Mouse (Mus musculus): ENCODE measurements around the gene 4933406M09Rik. TPM values are rescaled to one million over a fixed set of nuclear protein-coding genes. Genes with fewer than 3 reads are reported as not detected.

Gene 4933406M09Rik
- not detected for polyA plus RNA-seq (2014; fragmentation: Illumina TruSeq; extraction: RNeasy Lipid Tissue Mini Kit (QIAGEN cat#74804); ENCODE audit: low read depth, low replicate concordance)

DNA sequence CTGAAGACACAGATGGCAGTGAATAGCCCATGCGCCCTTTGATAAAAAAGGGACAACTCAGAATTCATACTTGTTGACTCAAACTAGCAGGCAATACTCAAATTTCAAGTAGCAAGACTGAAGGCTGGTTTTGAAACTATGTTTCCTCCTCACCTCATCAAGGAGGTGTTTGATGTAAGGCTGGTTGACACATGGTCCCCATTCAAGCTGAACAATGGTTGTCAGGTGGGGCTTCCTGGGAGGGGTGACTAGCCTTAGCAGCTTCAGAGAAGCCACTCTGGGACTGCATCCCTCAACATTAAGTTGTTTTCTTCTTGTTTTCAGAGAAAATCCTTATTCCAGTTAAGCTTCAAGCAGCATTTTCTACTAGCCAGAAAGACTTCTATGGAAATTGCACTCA lies at the start of gene 4933406M09Rik:
TSS of gene 4933406M09Rik (plus strand) at position 275 of the 400 bp plus-strand sequence.

GRCm38 (mm10) chr1:134361857-134362212 lies 23.9 kb upstream of the 4933406M09Rik start, which contains the start of gene Tmem183a:
TSS of gene Tmem183a (minus strand) at chr1:134361979.

GRCm38 (mm10) chr1:134405509-134406413 lies 20.0 kb downstream of the 4933406M09Rik start, which contains the start of gene Cyb5r1:
TSS of gene Cyb5r1 (plus strand) at chr1:134405559.

DNA sequence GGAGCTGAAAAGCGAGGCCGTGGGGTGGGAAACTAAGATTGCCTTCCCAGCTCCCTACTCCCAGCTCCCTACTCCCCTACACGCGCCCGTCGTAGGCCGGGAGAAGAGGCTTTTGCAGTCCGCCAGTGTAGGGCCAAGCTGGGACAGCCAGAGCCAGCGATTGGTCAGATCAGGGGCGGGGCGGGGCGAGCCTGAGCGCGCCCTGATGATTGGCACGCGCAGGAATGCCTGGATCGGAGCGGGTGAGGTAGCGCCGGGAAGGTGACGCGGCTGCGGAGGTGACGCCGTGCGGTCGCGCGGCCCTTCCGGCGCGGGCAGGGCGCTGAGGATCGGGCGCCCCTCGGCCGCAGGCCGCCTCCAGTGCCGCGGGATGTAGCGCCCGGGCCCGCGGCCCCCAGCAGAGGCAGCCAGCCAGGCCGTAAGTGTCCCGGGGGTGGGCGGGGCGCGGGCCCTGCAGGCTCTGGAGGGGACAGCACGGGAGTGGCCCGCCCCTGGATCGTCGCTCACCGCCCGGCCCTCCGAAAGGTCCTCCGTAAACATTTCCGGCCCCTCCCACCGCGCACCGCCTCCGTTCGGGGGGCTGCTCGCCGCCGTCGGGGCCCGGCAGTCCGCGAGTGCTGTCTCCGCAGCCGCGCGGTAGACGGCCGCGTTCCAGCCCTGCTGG lies 29.6 kb downstream of the 4933406M09Rik start, which contains the start of gene Adipor1:
TSS of gene Adipor1 (plus strand) at position 211 of the 664 bp plus-strand sequence.

Other genes starting within 250 kb of the 4933406M09Rik start
- not detected for gene Chil1, start 203.8 kb upstream of the 4933406M09Rik start, polyA plus RNA-seq (2014; fragmentation: Illumina TruSeq; extraction: RNeasy Lipid Tissue Mini Kit (QIAGEN cat#74804); ENCODE audit: low read depth, low replicate concordance)
- gene Mybph, start 192.5 kb upstream of the 4933406M09Rik start, polyA plus RNA-seq (2014; fragmentation: Illumina TruSeq; extraction: RNeasy Lipid Tissue Mini Kit (QIAGEN cat#74804); ENCODE audit: low read depth, low replicate concordance), result not detected
- gene Adora1, start 150.5 kb upstream of the 4933406M09Rik start, polyA plus RNA-seq (2014; fragmentation: Illumina TruSeq; extraction: RNeasy Lipid Tissue Mini Kit (QIAGEN cat#74804); ENCODE audit: low read depth, low replicate concordance), result 0.88 TPM
- gene Myog, start 96.0 kb upstream of the 4933406M09Rik start, polyA plus RNA-seq (2014; fragmentation: Illumina TruSeq; extraction: RNeasy Lipid Tissue Mini Kit (QIAGEN cat#74804); ENCODE audit: low read depth, low replicate concordance), result not detected
- 0.79 TPM for gene Ppfia4, start 53.0 kb upstream of the 4933406M09Rik start, polyA plus RNA-seq (2014; fragmentation: Illumina TruSeq; extraction: RNeasy Lipid Tissue Mini Kit (QIAGEN cat#74804); ENCODE audit: low read depth, low replicate concordance)
- 184 TPM for gene Tmem183a, start 24.0 kb upstream of the 4933406M09Rik start, polyA plus RNA-seq (2014; fragmentation: Illumina TruSeq; extraction: RNeasy Lipid Tissue Mini Kit (QIAGEN cat#74804); ENCODE audit: low read depth, low replicate concordance)
- gene Cyb5r1, start 19.6 kb downstream of the 4933406M09Rik start, polyA plus RNA-seq (2014; fragmentation: Illumina TruSeq; extraction: RNeasy Lipid Tissue Mini Kit (QIAGEN cat#74804); ENCODE audit: low read depth, low replicate concordance), result 8.3 TPM
- 74.6 TPM for gene Adipor1, start 29.4 kb downstream of the 4933406M09Rik start, polyA plus RNA-seq (2014; fragmentation: Illumina TruSeq; extraction: RNeasy Lipid Tissue Mini Kit (QIAGEN cat#74804); ENCODE audit: low read depth, low replicate concordance)
- 25.7 TPM for gene Klhl12, start 69.6 kb downstream of the 4933406M09Rik start, polyA plus RNA-seq (2014; fragmentation: Illumina TruSeq; extraction: RNeasy Lipid Tissue Mini Kit (QIAGEN cat#74804); ENCODE audit: low read depth, low replicate concordance)
- 37.3 TPM for gene Rabif, start 108.7 kb downstream of the 4933406M09Rik start, polyA plus RNA-seq (2014; fragmentation: Illumina TruSeq; extraction: RNeasy Lipid Tissue Mini Kit (QIAGEN cat#74804); ENCODE audit: low read depth, low replicate concordance)
- gene Mgat4e, start 163.7 kb downstream of the 4933406M09Rik start, polyA plus RNA-seq (2014; fragmentation: Illumina TruSeq; extraction: RNeasy Lipid Tissue Mini Kit (QIAGEN cat#74804); ENCODE audit: low read depth, low replicate concordance), result not detected
- 20.2 TPM for gene Kdm5b, start 174.2 kb downstream of the 4933406M09Rik start, polyA plus RNA-seq (2014; fragmentation: Illumina TruSeq; extraction: RNeasy Lipid Tissue Mini Kit (QIAGEN cat#74804); ENCODE audit: low read depth, low replicate concordance)